Mouse (Mus musculus) cerebellum, adult 2 months (tissue): ENCODE results near the gene Atp8b3.

Experiments
- CTCF ChIP-seq: fragments of 200-500 bp; IDR thresholded peaks from 2 replicates; pipeline ENCODE4 v1.5.1; 2011; ENCODE audit warnings: low read depth, mild to moderate bottlenecking, control low read depth, low read length, moderate library complexity, borderline replicate concordance; ENCODE audit not compliant: insufficient read depth
- POLR2A ChIP-seq: fragments of 200-500 bp; IDR thresholded peaks from 2 replicates; pipeline ENCODE4 v1.6.1; 2011; ENCODE audit warnings: low read length, control low read depth, borderline replicate concordance; ENCODE audit not compliant: insufficient read depth

GRCm38 (mm10) chr10:80576351-80577194, 37.6 kb upstream of the Atp8b3 start:
- TF ChIP-seq CTCF, result no peak
- no peak for TF ChIP-seq POLR2A
